30 mouse cellular contexts compared by ENCODE assay signal in genomic region chr10:40130126-40130525, GRCm38 (mm10). TPM values are rescaled to one million over a fixed set of nuclear protein-coding genes. Genes with fewer than 3 reads are reported as not detected.
DNase-seq lines count a peak whose midpoint lies in the region; ATAC-seq and TF ChIP-seq lines count a peak whose summit lies in the region.
"Had no signal": no experiment of that assay in that cellular context is flagged by ENCODE, and none has a peak within 500 bp of the region (broad histone marks: within the 10 kb centered on the region; RNA-seq: fewer than 3 reads in every experiment).

No protein-coding gene starts in this region.

- WGBS in liver, embryonic 14.5 days (ENCODE audit: insufficient replicate concordance), result 69% methylated on average over 1 of the region's 1 CpGs

- H3K27me3 ChIP-seq in liver, embryonic 14.5 days (ENCODE audit: control insufficient read depth, insufficient read depth, low read length), result no peaks in the 10 kb centered on the region
- H3K27me3 ChIP-seq: embryonic facial prominence, embryonic 13.5 days; heart, embryonic 13.5 days; kidney, embryonic 15.5 days; midbrain, embryonic 15.5 days; Patski; stomach, embryonic 15.5 days had no signal

- no peaks in the 10 kb centered on the region for H3K9me3 ChIP-seq in liver, embryonic 14.5 days (ENCODE audit: control insufficient read depth, low read length)
- H3K9me3 ChIP-seq: embryonic facial prominence, embryonic 13.5 days; forebrain, embryonic 10.5 days; heart, embryonic 13.5 days; kidney, embryonic 15.5 days; midbrain, embryonic 10.5 days; midbrain, embryonic 15.5 days; stomach, embryonic 15.5 days had no signal

- no peak overlapping the region for H3K9ac ChIP-seq in liver, embryonic 14.5 days (replicated peaks)
- H3K9ac ChIP-seq: embryonic facial prominence, embryonic 13.5 days; heart, embryonic 13.5 days; hindbrain, embryonic 14.5 days; kidney, embryonic 15.5 days; midbrain, embryonic 15.5 days; stomach, embryonic 15.5 days had no signal

- DNase-seq in heart, adult 11 months, result peak; percentile 75
- no peak for DNase-seq in heart, adult 8-10 months (ENCODE audit: low spot score)
- peak; percentile 13 for DNase-seq in testis, postnatal 10 days (ENCODE audit: low spot score)
- no peak for DNase-seq in testis, postnatal 14 days (ENCODE audit: low spot score)
- no peak for DNase-seq in liver, embryonic 14.5 days (ENCODE audit: low read depth in 3 of 3, low spot score in 3 of 3)
- DNase-seq in layer of hippocampus, adult 9-11 months, result no peak
- no peak for DNase-seq in layer of hippocampus, adult 18-20 months (ENCODE audit: low spot score in 2 of 2)
- DNase-seq: adrenal gland, postnatal 10 days; cerebellum, adult 18-20 months; cerebellum, postnatal 10 days; gastrocnemius, postnatal 10 days; heart, postnatal 10 days; kidney, adult 18-20 months; kidney, postnatal 36 days; lung, adult 18-20 months; lung, postnatal 4 days; right cerebral cortex, postnatal 25 days; thymus, adult 18-20 months; thymus, postnatal 36 days had no signal

- peaks cover 77 to 80% of the 10 kb centered on the region in 2 experiments for H3K4me1 ChIP-seq in liver, embryonic 14.5 days (replicated peaks; ENCODE audit: control insufficient read depth in 2 of 2, insufficient read depth in 2 of 2, low read length in 1 of 2)
- H3K4me1 ChIP-seq: forebrain, embryonic 10.5 days; midbrain, embryonic 10.5 days; midbrain, embryonic 15.5 days; stomach, embryonic 15.5 days had no signal

- H3K27ac ChIP-seq in liver, embryonic 14.5 days, result peak overlapping the region; percentile 31
- H3K27ac ChIP-seq: forebrain, embryonic 10.5 days; heart, embryonic 13.5 days; hindbrain, embryonic 14.5 days; kidney, embryonic 15.5 days; midbrain, embryonic 10.5 days; midbrain, embryonic 15.5 days; stomach, embryonic 15.5 days had no signal

- no peak overlapping the region for H3K4me3 ChIP-seq in liver, embryonic 14.5 days (ENCODE audit: insufficient read depth in 1 of 2, low read depth in 2 of 2, low read length in 2 of 2)
- H3K4me3 ChIP-seq: embryonic facial prominence, embryonic 13.5 days; forebrain, embryonic 10.5 days; heart, embryonic 13.5 days; kidney, embryonic 15.5 days; midbrain, embryonic 10.5 days; midbrain, embryonic 15.5 days; stomach, embryonic 15.5 days had no signal

- no peak for ATAC-seq in liver, embryonic 14.5 days (ENCODE audit: insufficient read depth)
- ATAC-seq: forebrain, embryonic 16.5 days; lung, postnatal 0 days; midbrain, embryonic 15.5 days; Patski had no signal

- no peak for TF ChIP-seq EP300 in liver, embryonic 14.5 days (IDR thresholded peaks at IDR 0.05; ENCODE audit: low read depth)

- H3K36me3 ChIP-seq in liver, embryonic 14.5 days (replicated peaks; ENCODE audit: control insufficient read depth, insufficient read depth, low read depth), result peaks cover 31% of the 10 kb centered on the region
- H3K36me3 ChIP-seq: embryonic facial prominence, embryonic 13.5 days; forebrain, embryonic 10.5 days; heart, embryonic 13.5 days; kidney, embryonic 15.5 days; midbrain, embryonic 10.5 days; midbrain, embryonic 15.5 days; stomach, embryonic 15.5 days had no signal

- no peak for TF ChIP-seq CTCF in liver, embryonic 14.5 days (IDR thresholded peaks at IDR 0.05; ENCODE audit: low read depth)

- no peak overlapping the region for H3K4me2 ChIP-seq in liver, embryonic 14.5 days (ENCODE audit: low read depth)
- H3K4me2 ChIP-seq: embryonic facial prominence, embryonic 13.5 days; heart, embryonic 13.5 days; hindbrain, embryonic 14.5 days; kidney, embryonic 15.5 days; midbrain, embryonic 15.5 days; stomach, embryonic 15.5 days had no signal

RNA-seq across cellular contexts. Expression of gene Slc16a10, which starts 11.9 kb away (rescaled TPM):
- total RNA-seq in heart, adult 8-10 months (2022), result 10 to 100 TPM; 19.3 to 24.6 (median 19.9) TPM
- polyA plus RNA-seq in liver, embryonic 14.5 days (2012; rRNA removed), result 32.8 and 33.8 TPM in 2 replicates
- 63.5 and 69.3 TPM in 2 replicates for polyA plus RNA-seq in liver, embryonic 14.5 days (2014; fragmentation: Nextera tagmentation; extraction: Ambion mirVana)
- 1 to 10 TPM; 3.9 to 4.1 TPM for total RNA-seq in layer of hippocampus, adult 18-20 months (2021)

Comparison
In these comparisons a context has a peak if more than half of its experiments do, and no peak if none do; other contexts are left out.
1. DNase-seq: peak in heart, adult 11 months (single experiment) and testis, postnatal 10 days (single experiment); none in heart, adult 8-10 months (single experiment), testis, postnatal 14 days (single experiment), liver, embryonic 14.5 days (0 of 3), layer of hippocampus, adult 9-11 months (single experiment) and layer of hippocampus, adult 18-20 months (0 of 2).